Mouse (Mus musculus): ENCODE data around the gene Ppp1r1c.
A peak's percentile ranks its signal among the peaks of the same experiment; 100 is the strongest.
"Not testable (repeated sequence)": the region's sequence is repeated elsewhere in the genome, so short reads cannot be mapped to it uniquely, and the experiment has no call there.

The Ppp1r1c gene

GRCm38 (mm10) chr2:79751685-79752084, 44.1 kb downstream of the Ppp1r1c start:
- DNase-seq: no peak

- DNase-seq: no peak
These were observed 52.4 kb downstream of the Ppp1r1c start for GRCm38 (mm10) chr2:79760018-79760417.

- DNase-seq: no peak
These were observed 55.3 kb downstream of the Ppp1r1c start for GRCm38 (mm10) chr2:79762723-79763388.

- no peak for DNase-seq
These were observed 57.5 kb downstream of the Ppp1r1c start for GRCm38 (mm10) chr2:79765032-79765431.

GRCm38 (mm10) chr2:79765723-79766122, 58.1 kb downstream of the Ppp1r1c start:
- DNase-seq: no peak

- DNase-seq: no peak
These were observed 61.0 kb downstream of the Ppp1r1c start for GRCm38 (mm10) chr2:79768625-79769024.

- no peak for DNase-seq
These were observed 62.7 kb downstream of the Ppp1r1c start for GRCm38 (mm10) chr2:79770307-79770706.

- DNase-seq: peak; percentile 46
These were observed 66.8 kb downstream of the Ppp1r1c start for GRCm38 (mm10) chr2:79774372-79774771.

- DNase-seq: no peak
These were observed 70.2 kb downstream of the Ppp1r1c start for GRCm38 (mm10) chr2:79777801-79778200.

GRCm38 (mm10) chr2:79780772-79781171, 73.2 kb downstream of the Ppp1r1c start:
- DNase-seq: no peak

GRCm38 (mm10) chr2:79785541-79786134, 78.1 kb downstream of the Ppp1r1c start:
- DNase-seq: no peak

- DNase-seq: no peak
These were observed 78.9 kb downstream of the Ppp1r1c start for GRCm38 (mm10) chr2:79786467-79786866.

- DNase-seq: no peak
These were observed 85.6 kb downstream of the Ppp1r1c start for GRCm38 (mm10) chr2:79793186-79793585.

- no peak for DNase-seq
These were observed 89.9 kb downstream of the Ppp1r1c start for GRCm38 (mm10) chr2:79797444-79797843.

- no peak for DNase-seq
These were observed 91.0 kb downstream of the Ppp1r1c start for GRCm38 (mm10) chr2:79798627-79799026.

GRCm38 (mm10) chr2:79815708-79816484, 108.3 kb downstream of the Ppp1r1c start:
- no peak for DNase-seq

- DNase-seq: no peak
These were observed 112.0 kb downstream of the Ppp1r1c start for GRCm38 (mm10) chr2:79819543-79819942.

- DNase-seq: no peak
These were observed 118.3 kb downstream of the Ppp1r1c start for GRCm38 (mm10) chr2:79825853-79826252.

GRCm38 (mm10) chr2:79839090-79839489, 131.5 kb downstream of the Ppp1r1c start:
- no peak for DNase-seq

GRCm38 (mm10) chr2:79839513-79839912, 131.9 kb downstream of the Ppp1r1c start:
- no peak for DNase-seq

- not testable (repeated sequence) for DNase-seq
These were observed 139.8 kb downstream of the Ppp1r1c start for GRCm38 (mm10) chr2:79847396-79847795.

GRCm38 (mm10) chr2:79856874-79857273, 149.3 kb downstream of the Ppp1r1c start:
- no peak for DNase-seq

GRCm38 (mm10) chr2:79865275-79865999, 157.9 kb downstream of the Ppp1r1c start:
- peak; percentile 7 for DNase-seq

Measured in thymus, postnatal 14 days (tissue).